Mouse (Mus musculus) small intestine, adult 2 months (tissue): ENCODE data around the gene Tomm6. TPM values are rescaled to one million over a fixed set of nuclear protein-coding genes. Genes with fewer than 3 reads are reported as not detected.

ENCODE experiments used
- H3K27ac ChIP-seq: fragments of 200-500 bp; 2 replicates; pipeline ENCODE4 v1.5.1; 2012; ENCODE audit warnings: low read depth, low read length, control low read depth, inconsistent platforms; ENCODE audit not compliant: insufficient read depth
- H3K27me3 ChIP-seq: fragments of 200-500 bp; 2 replicates; pipeline ENCODE4 v1.6.1; 2012; ENCODE audit warnings: mild to moderate bottlenecking, moderate library complexity, low read length, inconsistent platforms; ENCODE audit not compliant: control insufficient read depth, insufficient read depth
- H3K36me3 ChIP-seq: fragments of 200-500 bp; 2 replicates; pipeline ENCODE4 v1.6.1; 2012; ENCODE audit warnings: mild to moderate bottlenecking, low read length, control low read depth, inconsistent platforms; ENCODE audit not compliant: control insufficient read depth, insufficient read depth
- H3K4me1 ChIP-seq: fragments of 200-500 bp; 2 replicates; pipeline ENCODE4 v1.6.1; 2012; ENCODE audit warnings: low read length, inconsistent platforms, mixed read lengths; ENCODE audit not compliant: control insufficient read depth, insufficient read depth, insufficient read length
- H3K4me3 ChIP-seq: fragments of 200-500 bp; 2 replicates; pipeline ENCODE4 v1.5.1; 2012; ENCODE audit warnings: low read depth, mild to moderate bottlenecking, control low read depth, inconsistent platforms, low read length, moderate library complexity
- CTCF ChIP-seq: fragments of 200-500 bp; IDR thresholded peaks from 2 replicates; pipeline ENCODE4 v1.5.1; 2012; ENCODE audit warnings: low read depth, mild to moderate bottlenecking, control low read depth, inconsistent platforms, low read length, moderate library complexity, mixed read lengths; ENCODE audit not compliant: insufficient replicate concordance, insufficient read length; ENCODE audit errors: extremely low read depth
- POLR2A ChIP-seq: fragments of 200-500 bp; IDR thresholded peaks from 2 replicates; pipeline ENCODE4 v1.6.1; 2012; ENCODE audit warnings: low read depth, mild to moderate bottlenecking, control low read depth, inconsistent platforms, low read length, moderate library complexity
- WGBS: fragments of 180-500 bp; shearing (Covaris S2); methylation state at CpG from one replicate; pipeline ENCODE4 v1.1.7; 2018; 5-methylcytosine and 5-hydroxymethylcytosine counted together
- polyA plus RNA-seq: library from polyadenylated mRNA; depleted of rRNA; stranded (reverse); fragments of >200 nt; gene quantifications from 2 replicates; pipeline ENCODE4 v1.2.3, GENCODE M21; 2012; rRNA removed

The Tomm6 gene
- polyA plus RNA-seq, 1 experiment = 59.0 TPM

DNA sequence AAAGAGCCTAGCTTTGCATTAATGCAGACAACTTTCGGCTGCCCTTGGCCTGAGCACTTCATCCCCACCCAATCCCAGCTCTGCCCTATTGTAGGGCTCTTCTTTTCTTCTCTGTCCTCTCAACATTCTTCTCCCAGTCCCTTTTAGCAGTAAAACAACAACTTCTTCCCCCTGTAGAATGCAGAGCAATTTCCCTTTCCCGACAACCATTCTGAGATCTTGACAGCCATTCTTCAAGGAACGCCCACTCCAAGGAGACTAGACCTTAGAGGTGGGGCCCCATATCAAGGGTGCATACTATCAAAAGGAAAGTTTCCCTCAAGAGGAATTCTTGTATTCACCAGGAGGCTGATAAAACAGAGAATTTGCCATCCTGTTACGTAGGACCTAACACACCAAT, 39.2 kb downstream of the Tomm6 start:
- H3K36me3 ChIP-seq = peaks cover 1% of the 10 kb centered on the region; the same call in 1 of the 2 replicates
- WGBS = 85% methylated on average over 4 of the region's 4 CpGs
- TF ChIP-seq CTCF (no peak), POLR2A (no peak)
- H3K27ac ChIP-seq = no peak overlapping the region
- H3K4me1 ChIP-seq = no peaks in the 10 kb centered on the region
- no peaks in the 10 kb centered on the region for H3K27me3 ChIP-seq
- H3K4me3 ChIP-seq = no peak overlapping the region

DNA sequence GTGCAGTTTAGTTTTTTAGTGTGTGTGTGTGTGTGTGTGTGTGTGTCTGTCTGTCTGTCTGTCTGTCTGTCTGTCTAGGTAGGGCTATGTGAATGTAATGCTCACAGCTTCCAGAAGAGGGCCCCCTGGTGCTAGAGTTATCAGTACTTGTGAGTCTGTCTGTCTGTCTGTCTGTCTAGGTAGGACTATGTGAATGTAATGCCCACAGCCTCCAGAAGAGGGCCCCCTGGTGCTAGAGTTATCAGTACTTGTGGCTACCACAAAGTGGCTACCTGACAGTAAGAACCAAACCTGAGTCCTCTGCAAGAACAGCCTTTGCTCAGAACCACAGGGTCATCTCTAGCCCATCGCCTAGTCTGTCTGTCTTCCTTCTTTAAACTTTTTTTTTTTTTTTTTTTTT, 41.5 kb downstream of the Tomm6 start:
- Histone ChIP-seq H3K36me3 (peaks cover 1% of the 10 kb centered on the region; the same call in 1 of the 2 replicates), H3K27me3 (no peaks in the 10 kb centered on the region), H3K27ac (no peak overlapping the region), H3K4me3 (no peak overlapping the region), H3K4me1 (no peaks in the 10 kb centered on the region)
- 88% methylated on average over 1 of the region's 1 CpGs for WGBS
- no peak for TF ChIP-seq POLR2A
- TF ChIP-seq CTCF = peak; percentile 42; the same call in 1 of the 2 replicates

DNA sequence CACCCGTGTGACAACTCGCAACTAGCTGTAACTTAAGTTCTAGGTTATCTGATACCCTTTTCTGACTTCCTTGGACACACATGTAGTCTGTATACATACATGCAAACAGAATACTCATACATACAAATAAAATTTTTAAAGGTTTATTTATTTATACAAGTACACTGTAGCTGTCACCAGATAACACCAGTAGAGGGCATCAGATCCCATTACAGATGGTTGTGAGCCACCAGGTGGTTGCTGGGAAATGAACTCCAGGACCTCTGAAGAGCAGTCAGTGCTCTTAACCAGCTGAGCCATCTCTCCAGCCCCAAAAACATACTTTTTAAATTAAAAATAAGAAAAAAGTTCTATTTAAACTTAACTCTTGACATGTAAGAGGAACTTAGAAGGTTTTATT, 45.2 kb downstream of the Tomm6 start:
- WGBS = 85% methylated on average over 2 of the region's 2 CpGs
- H3K4me1 ChIP-seq = no peaks in the 10 kb centered on the region
- H3K4me3 ChIP-seq = no peak overlapping the region
- TF ChIP-seq CTCF (no peak), POLR2A (no peak)
- H3K27ac ChIP-seq = no peak overlapping the region
- H3K27me3 ChIP-seq = no peaks in the 10 kb centered on the region
- no peaks in the 10 kb centered on the region for H3K36me3 ChIP-seq

Other genes starting within 250 kb of the Tomm6 start
- 6.2 and 13.3 TPM in 2 replicates for gene Taf8, start 186.1 kb downstream of the Tomm6 start, polyA plus RNA-seq
- gene Ccnd3, start 183.3 kb downstream of the Tomm6 start, polyA plus RNA-seq = 49.9 and 54.9 TPM in 2 replicates
- 3.3 and 3.5 TPM in 2 replicates for gene Bysl, start 76.9 kb downstream of the Tomm6 start, polyA plus RNA-seq
- 7.3 and 11.3 TPM in 2 replicates for gene Med20, start 76.8 kb downstream of the Tomm6 start, polyA plus RNA-seq
- gene Gm20517, start 76.8 kb downstream of the Tomm6 start, polyA plus RNA-seq = 0.88 and 1.7 TPM in 2 replicates
- gene Usp49, start 57.7 kb downstream of the Tomm6 start, polyA plus RNA-seq = 2.3 and 4.6 TPM in 2 replicates
- 7.1 and 13.1 TPM in 2 replicates for gene Frs3, start 644 bp upstream of the Tomm6 start, polyA plus RNA-seq
- gene Gm21981, start 6.1 kb upstream of the Tomm6 start, polyA plus RNA-seq = 0.20 and 0.39 TPM in 2 replicates
- 0.89 and 1.4 TPM in 2 replicates for gene Prickle4, start 6.3 kb upstream of the Tomm6 start, polyA plus RNA-seq
- 12.3 and 443 TPM in 2 replicates for gene Pgc, start 38.5 kb upstream of the Tomm6 start, polyA plus RNA-seq
- 27.5 and 60.3 TPM in 2 replicates for gene Tfeb, start 48.6 kb upstream of the Tomm6 start, polyA plus RNA-seq
- gene Mdfi, start 146.3 kb upstream of the Tomm6 start, polyA plus RNA-seq = 7.3 and 12.3 TPM in 2 replicates
- 66.9 and 126 TPM in 2 replicates for gene Foxp4, start 236.3 kb upstream of the Tomm6 start, polyA plus RNA-seq